Mouse (Mus musculus): ENCODE measurements around the gene Gmpr. TPM values are rescaled to one million over a fixed set of nuclear protein-coding genes. Genes with fewer than 3 reads are reported as not detected.
A peak's percentile ranks its signal among the peaks of the same experiment; 100 is the strongest.

Gmpr gene
- polyA plus RNA-seq, 1 experiment from 2014 or later = 41.7 TPM

- Histone ChIP-seq H3K9ac (peak overlapping the region; percentile 50; the same call in 1 of the 2 replicates), H3K4me1 (replicated peaks) (peaks cover 38% of the 10 kb centered on the region), H3K36me3 (no peaks in the 10 kb centered on the region), H3K27me3 (no peaks in the 10 kb centered on the region), H3K27ac (replicated peaks) (no peak overlapping the region), H3K9me3 (no peaks in the 10 kb centered on the region), H3K4me2 (peak overlapping the region; percentile 93; the same call in 1 of the 2 replicates), H3K4me3 (peak overlapping the region; percentile 4; the same call in 1 of the 2 replicates)
- ATAC-seq (ENCODE audit: low read depth) = no peak
- WGBS = 70% methylated on average over 6 of the region's 6 CpGs
These were observed 2.1 kb downstream of the Gmpr start for GRCm38 (mm10) chr13:45509366-45509765.

GRCm38 (mm10) chr13:45511706-45512435 lies 4.6 kb downstream of the Gmpr start:
- H3K9ac ChIP-seq = no peak overlapping the region
- WGBS = 86% methylated on average over 6 of the region's 6 CpGs
- no peak overlapping the region for H3K27ac ChIP-seq (replicated peaks)

GRCm38 (mm10) chr13:45512531-45512930 lies 5.3 kb downstream of the Gmpr start:
- Histone ChIP-seq H3K4me3 (no peak overlapping the region), H3K36me3 (no peaks in the 10 kb centered on the region), H3K27ac (replicated peaks) (no peak overlapping the region), H3K9ac (no peak overlapping the region), H3K4me1 (replicated peaks) (peaks cover 69% of the 10 kb centered on the region), H3K9me3 (no peaks in the 10 kb centered on the region), H3K4me2 (no peak overlapping the region), H3K27me3 (no peaks in the 10 kb centered on the region)
- ATAC-seq (ENCODE audit: low read depth) = no peak
- WGBS = 85% methylated on average over 8 of the region's 8 CpGs

More at GRCm38 (mm10) chr13:45511706-45512435, 4.6 kb downstream of the Gmpr start:
- no peak for ATAC-seq (ENCODE audit: low read depth)
- no peaks in the 10 kb centered on the region for H3K9me3 ChIP-seq
- H3K4me2 ChIP-seq = no peak overlapping the region
- no peak overlapping the region for H3K4me3 ChIP-seq
- H3K36me3 ChIP-seq = no peaks in the 10 kb centered on the region
- H3K27me3 ChIP-seq = no peaks in the 10 kb centered on the region
- H3K4me1 ChIP-seq (replicated peaks) = peaks cover 63% of the 10 kb centered on the region

- Histone ChIP-seq H3K27ac (replicated peaks) (no peak overlapping the region), H3K27me3 (no peaks in the 10 kb centered on the region), H3K9me3 (no peaks in the 10 kb centered on the region), H3K4me3 (no peak overlapping the region), H3K9ac (no peak overlapping the region), H3K36me3 (no peaks in the 10 kb centered on the region), H3K4me1 (replicated peaks) (peaks cover 65% of the 10 kb centered on the region), H3K4me2 (no peak overlapping the region)
- ATAC-seq (ENCODE audit: low read depth) = no peak
- 80% methylated on average over 12 of the region's 12 CpGs for WGBS
These were observed 6.1 kb downstream of the Gmpr start for GRCm38 (mm10) chr13:45513009-45513984.

GRCm38 (mm10) chr13:45514115-45514514 lies 6.9 kb downstream of the Gmpr start:
- 90% methylated on average over 5 of the region's 5 CpGs for WGBS
- Histone ChIP-seq H3K4me2 (no peak overlapping the region), H3K27me3 (no peaks in the 10 kb centered on the region), H3K27ac (replicated peaks) (no peak overlapping the region), H3K4me1 (replicated peaks) (peaks cover 56% of the 10 kb centered on the region), H3K9me3 (no peaks in the 10 kb centered on the region), H3K36me3 (no peaks in the 10 kb centered on the region), H3K4me3 (no peak overlapping the region), H3K9ac (no peak overlapping the region)
- ATAC-seq (ENCODE audit: low read depth) = no peak

GRCm38 (mm10) chr13:45514832-45515422 lies 7.7 kb downstream of the Gmpr start:
- Histone ChIP-seq H3K36me3 (peaks cover 2% of the 10 kb centered on the region), H3K9me3 (no peaks in the 10 kb centered on the region), H3K4me2 (no peak overlapping the region), H3K27me3 (no peaks in the 10 kb centered on the region), H3K9ac (no peak overlapping the region), H3K4me3 (no peak overlapping the region), H3K4me1 (replicated peaks) (peaks cover 48% of the 10 kb centered on the region), H3K27ac (replicated peaks) (peak overlapping the region; percentile 59)
- 38% methylated on average over 8 of the region's 8 CpGs for WGBS
- ATAC-seq (ENCODE audit: low read depth) = no peak

GRCm38 (mm10) chr13:45516501-45517393 lies 9.5 kb downstream of the Gmpr start:
- H3K9me3 ChIP-seq = no peaks in the 10 kb centered on the region
- no peaks in the 10 kb centered on the region for H3K27me3 ChIP-seq
- peaks cover 8% of the 10 kb centered on the region for H3K36me3 ChIP-seq
- WGBS = 4% methylated on average over 24 of the region's 24 CpGs
- peak overlapping the region; percentile 25 for H3K4me3 ChIP-seq
- H3K4me2 ChIP-seq = peak overlapping the region; percentile 54
- H3K4me1 ChIP-seq (replicated peaks) = peaks cover 48% of the 10 kb centered on the region
- H3K27ac ChIP-seq (replicated peaks) = peak overlapping the region; percentile 81
- ATAC-seq (ENCODE audit: low read depth) = peak; percentile 82
- H3K9ac ChIP-seq = peak overlapping the region; percentile 60

- no peaks in the 10 kb centered on the region for H3K9me3 ChIP-seq
- 43% methylated on average over 3 of the region's 3 CpGs for WGBS
- no peak overlapping the region for H3K4me3 ChIP-seq
- no peaks in the 10 kb centered on the region for H3K27me3 ChIP-seq
- no peak overlapping the region for H3K27ac ChIP-seq (replicated peaks)
- ATAC-seq (ENCODE audit: low read depth) = no peak
- peaks cover 13% of the 10 kb centered on the region for H3K4me1 ChIP-seq (replicated peaks)
- H3K4me2 ChIP-seq = no peak overlapping the region
- no peak overlapping the region for H3K9ac ChIP-seq
- peaks cover 12% of the 10 kb centered on the region for H3K36me3 ChIP-seq
These were observed 17.1 kb downstream of the Gmpr start for GRCm38 (mm10) chr13:45524305-45524704.

- Histone ChIP-seq H3K4me1 (replicated peaks) (peaks cover 13% of the 10 kb centered on the region), H3K4me3 (no peak overlapping the region), H3K36me3 (peaks cover 11% of the 10 kb centered on the region), H3K9me3 (no peaks in the 10 kb centered on the region), H3K27me3 (no peaks in the 10 kb centered on the region), H3K27ac (replicated peaks) (no peak overlapping the region), H3K9ac (no peak overlapping the region), H3K4me2 (no peak overlapping the region)
- ATAC-seq (ENCODE audit: low read depth) = no peak
- 91% methylated on average over 6 of the region's 6 CpGs for WGBS
These were observed 17.7 kb downstream of the Gmpr start for GRCm38 (mm10) chr13:45524791-45525435.

- Histone ChIP-seq H3K27me3 (no peaks in the 10 kb centered on the region), H3K4me1 (replicated peaks) (peaks cover 24% of the 10 kb centered on the region), H3K4me2 (no peak overlapping the region), H3K36me3 (0 out of 2 replicates have a peak, but pooled peaks cover 4% of the 10 kb centered on the region), H3K4me3 (no peak overlapping the region), H3K9me3 (no peaks in the 10 kb centered on the region), H3K9ac (no peak overlapping the region), H3K27ac (replicated peaks) (peak overlapping the region; percentile 46)
- WGBS = 40% methylated on average over 7 of the region's 7 CpGs
- ATAC-seq (ENCODE audit: low read depth) = peak; percentile 74
These were observed 19.0 kb downstream of the Gmpr start for GRCm38 (mm10) chr13:45526230-45526629.
